Mouse (Mus musculus) MEL (cell line): ENCODE results near the gene Plekha8. TPM values are rescaled to one million over a fixed set of nuclear protein-coding genes. Genes with fewer than 3 reads are reported as not detected.

ENCODE experiments used
- DNase-seq: peaks from one replicate; pipeline ENCODE4 v3.0.0; 2011; ENCODE audit warnings: low read depth, low spot score
- H3K27ac ChIP-seq: 2 replicates; pipeline ENCODE4 v1.5.1; 2012; ENCODE audit warnings: low read depth, mild to moderate bottlenecking, control low read depth, low read length, moderate library complexity; ENCODE audit not compliant: control insufficient read depth
- H3K27me3 ChIP-seq, 2 experiments: fragments of 150-350 bp in 1 of 2; sonication (generic) in 1 of 2; 2 replicates each; pipeline ENCODE4 v1.6.1; 2012; ENCODE audit warnings: low read length in 2 of 2, mild to moderate bottlenecking in 2 of 2, improper control_type of control experiment in 1 of 2, moderate library complexity in 1 of 2; ENCODE audit not compliant: insufficient read depth in 2 of 2, control insufficient read depth in 1 of 2
- H3K36me3 ChIP-seq, 2 experiments: 2 replicates each; pipeline ENCODE4 v1.6.1; 2012 to 2014; ENCODE audit warnings: low read length in 2 of 2, improper control_type of control experiment in 1 of 2, inconsistent platforms in 1 of 2, mild to moderate bottlenecking in 1 of 2; ENCODE audit not compliant: insufficient read depth in 2 of 2, control insufficient read depth in 1 of 2
- H3K4me1 ChIP-seq, 2 experiments: fragments of 150-350 bp in 1 of 2; sonication (generic) in 1 of 2; 2 replicates each; pipeline ENCODE4 v1.6.1; 2012; ENCODE audit warnings: low read length in 2 of 2, improper control_type of control experiment in 1 of 2, mild to moderate bottlenecking in 1 of 2; ENCODE audit not compliant: insufficient read depth in 2 of 2, control insufficient read depth in 1 of 2
- H3K4me3 ChIP-seq, 2 experiments: fragments of 150-350 bp in 1 of 2; sonication (generic) in 1 of 2; 2 replicates each; pipeline ENCODE4 v1.5.1; 2012; ENCODE audit warnings: low read depth in 2 of 2, low read length in 2 of 2, mild to moderate bottlenecking in 2 of 2, moderate library complexity in 2 of 2, control low read depth in 1 of 2, improper control_type of control experiment in 1 of 2; ENCODE audit not compliant: control insufficient read depth in 1 of 2, insufficient read depth in 1 of 2
- H3K79me2 ChIP-seq: 2 replicates; pipeline ENCODE4 v1.6.1; 2012; ENCODE audit warnings: mild to moderate bottlenecking, low read length, moderate library complexity; ENCODE audit not compliant: control insufficient read depth, poor library complexity, insufficient read depth
- H3K9ac ChIP-seq: 2 replicates; pipeline ENCODE4 v1.6.1; 2012; ENCODE audit warnings: low read depth, mild to moderate bottlenecking, control low read depth, low read length, moderate library complexity; ENCODE audit not compliant: control insufficient read depth, poor library complexity, severe bottlenecking
- H3K9me3 ChIP-seq: fragments of 150-350 bp; sonication (generic); replicated peaks from 2 replicates; pipeline ENCODE4 v1.6.1; 2012; ENCODE audit warnings: mild to moderate bottlenecking, low read length, improper control_type of control experiment, moderate library complexity; ENCODE audit not compliant: insufficient read depth
- BHLHE40 ChIP-seq: IDR thresholded peaks from 2 replicates; pipeline ENCODE4 v1.6.1; 2012; ENCODE audit warnings: low read depth, mild to moderate bottlenecking, inconsistent platforms, low read length, improper control_type of control experiment, borderline replicate concordance
- CHD1 ChIP-seq: IDR thresholded peaks from 2 replicates; pipeline ENCODE4 v1.6.1; 2012; ENCODE audit warnings: low read depth, mild to moderate bottlenecking, inconsistent platforms, low read length, improper control_type of control experiment
- E2F4 ChIP-seq: IDR thresholded peaks from 2 replicates; pipeline ENCODE4 v1.6.1; 2011; ENCODE audit warnings: low read depth, low read length, improper control_type of control experiment, borderline replicate concordance
- ELF1 ChIP-seq: IDR thresholded peaks from 2 replicates; pipeline ENCODE4 v1.6.1; 2014; ENCODE audit warnings: low read depth, mild to moderate bottlenecking, inconsistent platforms, low read length, improper control_type of control experiment, moderate library complexity
- EP300 ChIP-seq, 2 experiments: IDR thresholded peaks; 2 replicates each; pipeline ENCODE4 v1.6.1; 2011; ENCODE audit warnings: improper control_type of control experiment in 2 of 2, low read length in 2 of 2, low read depth in 1 of 2, mild to moderate bottlenecking in 1 of 2
- ETS1 ChIP-seq: IDR thresholded peaks from 2 replicates; pipeline ENCODE4 v1.6.1; 2012; ENCODE audit warnings: low read depth, mild to moderate bottlenecking, inconsistent platforms, low read length, improper control_type of control experiment, moderate library complexity
- GABPA ChIP-seq: IDR thresholded peaks from 2 replicates; pipeline ENCODE4 v1.6.1; 2012; ENCODE audit warnings: low read depth, mild to moderate bottlenecking, inconsistent platforms, low read length, improper control_type of control experiment, moderate library complexity
- GATA1 ChIP-seq: IDR thresholded peaks from 2 replicates; pipeline ENCODE4 v1.6.1; 2011; ENCODE audit warnings: low read depth, low read length, improper control_type of control experiment
- MAFK ChIP-seq: IDR thresholded peaks from 2 replicates; pipeline ENCODE4 v1.6.1; 2011; ENCODE audit warnings: low read depth, mild to moderate bottlenecking, low read length, improper control_type of control experiment, borderline replicate concordance
- MEF2A ChIP-seq: IDR thresholded peaks from 2 replicates; pipeline ENCODE4 v1.6.1; 2014; ENCODE audit warnings: low read depth, mild to moderate bottlenecking, inconsistent platforms, low read length, improper control_type of control experiment; ENCODE audit not compliant: poor library complexity, insufficient replicate concordance, severe bottlenecking; ENCODE audit errors: extremely low read depth
- POLR2A ChIP-seq, 2 experiments: IDR thresholded peaks; 2 replicates each; pipeline ENCODE4 v1.6.1; 2011 to 2012; ENCODE audit warnings: low read length in 2 of 2, mild to moderate bottlenecking in 2 of 2, control low read depth in 1 of 2, improper control_type of control experiment in 1 of 2, low read depth in 1 of 2, moderate library complexity in 1 of 2; ENCODE audit not compliant: control insufficient read depth in 1 of 2, insufficient read depth in 1 of 2, poor library complexity in 1 of 2
- POLR2AphosphoS5 ChIP-seq: IDR thresholded peaks from 2 replicates; pipeline ENCODE4 v1.6.1; 2012; ENCODE audit warnings: low read depth, borderline replicate concordance, mild to moderate bottlenecking, inconsistent platforms, low read length, moderate library complexity, mixed read lengths
- RCOR1 ChIP-seq: IDR thresholded peaks from 2 replicates; pipeline ENCODE4 v1.6.1; 2012; ENCODE audit warnings: low read depth, mild to moderate bottlenecking, inconsistent platforms, low read length, improper control_type of control experiment
- TBP ChIP-seq: IDR thresholded peaks from 2 replicates; pipeline ENCODE4 v1.8.0; 2011; ENCODE audit warnings: low read depth, low read length, improper control_type of control experiment
- TCF12 ChIP-seq: IDR thresholded peaks from 2 replicates; pipeline ENCODE4 v1.6.1; 2014; ENCODE audit warnings: low read depth, mild to moderate bottlenecking, inconsistent platforms, low read length, improper control_type of control experiment, moderate library complexity
- ZMIZ1 ChIP-seq: IDR thresholded peaks from 2 replicates; pipeline ENCODE4 v1.6.1; 2012; ENCODE audit warnings: low read depth, mild to moderate bottlenecking, inconsistent platforms, low read length, improper control_type of control experiment, moderate library complexity
- polyA plus RNA-seq, 2 experiments: library from polyadenylated mRNA; stranded (reverse) in 1 of 2; unstranded in 1 of 2; fragments of >175 nt in 1 of 2; fragments of >200 nt in 1 of 2; gene quantifications; 2 replicates each; pipeline versions ENCODE4 v1.2.1 to v1.2.4; 2012; ENCODE audit warnings: low replicate concordance in 2 of 2, low read depth in 1 of 2; ENCODE audit not compliant: insufficient read length in 2 of 2, insufficient read depth in 1 of 2, missing spikeins in 1 of 2
- total RNA-seq: library from RNA; depleted of rRNA; stranded (reverse); fragments of 300-350 nt; gene quantifications from 2 replicates; pipeline ENCODE4 v1.2.3, GENCODE M21; 2012

Plekha8 gene
- total and polyA plus RNA-seq, 3 experiments, result 11.6 to 16.8 TPM; not detected in 1

DNA sequence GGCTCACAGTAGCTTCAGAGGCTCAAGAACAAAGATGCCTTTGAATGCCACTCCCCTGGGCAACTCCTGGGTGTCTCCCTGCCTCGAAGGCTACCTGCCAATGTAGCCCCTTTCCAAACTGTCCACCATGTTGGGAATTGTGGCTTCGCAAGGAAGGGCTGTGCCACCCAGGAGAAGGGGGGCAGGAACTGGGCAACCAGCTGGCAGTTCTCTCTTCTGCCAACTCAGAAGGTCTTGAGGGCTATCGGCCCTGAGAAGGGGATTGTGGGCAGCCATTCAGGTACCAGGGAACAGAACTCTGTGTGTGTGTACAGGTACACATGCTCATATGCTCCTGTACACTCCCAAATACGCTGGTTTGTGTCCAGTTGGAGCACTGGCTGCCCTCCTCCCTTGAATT, 89.2 kb downstream of the Plekha8 start:
- Histone ChIP-seq H3K27me3 (no peaks in the 10 kb centered on the region), H3K27ac (no peak overlapping the region)
- no peak for TF ChIP-seq E2F4
- TF ChIP-seq GABPA, result no peak
- no peak for TF ChIP-seq TBP
- TF ChIP-seq TCF12, result no peak
- no peak for TF ChIP-seq CHD1
- no peak for TF ChIP-seq ELF1
- TF ChIP-seq, all 39 proteins: peak for 0
- DNase-seq, result no peak
- peaks cover 0 to 12% of the 10 kb centered on the region in 2 experiments; a peak in 2 of 4 replicates for H3K36me3 ChIP-seq
- peaks cover 9 to 18% of the 10 kb centered on the region in 2 experiments for H3K4me1 ChIP-seq
- no peaks in the 10 kb centered on the region for H3K9me3 ChIP-seq
- H3K9ac ChIP-seq, result no peak overlapping the region
- no peak overlapping the region for H3K4me3 ChIP-seq
- H3K79me2 ChIP-seq, result no peaks in the 10 kb centered on the region

DNA sequence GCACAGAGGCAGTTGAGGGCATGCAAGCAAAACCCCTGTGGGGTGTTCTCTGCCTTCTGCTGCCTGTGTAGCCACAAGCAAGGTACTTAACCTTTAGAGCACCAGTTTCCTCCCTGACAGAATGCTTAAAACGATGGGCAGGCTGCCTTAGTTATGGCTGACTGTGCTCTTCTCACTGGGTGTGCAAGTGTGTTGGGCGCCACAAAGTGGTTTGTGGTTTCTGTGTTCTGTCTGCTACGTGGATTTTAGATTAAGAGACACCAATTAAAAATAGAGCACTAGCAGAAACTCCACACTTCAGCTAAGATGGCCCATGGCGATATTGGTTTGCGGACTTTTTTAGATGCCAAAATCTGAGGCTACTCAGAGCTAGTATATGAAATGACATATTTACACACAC, 90.2 kb downstream of the Plekha8 start:
- peaks cover 0 to 8% of the 10 kb centered on the region in 2 experiments; a peak in 2 of 4 replicates for H3K36me3 ChIP-seq
- H3K79me2 ChIP-seq, result no peaks in the 10 kb centered on the region
- peak overlapping the region in 1 of 2 experiments; percentile 24; a peak in 1 of 4 replicates for H3K4me3 ChIP-seq
- H3K9me3 ChIP-seq, result no peaks in the 10 kb centered on the region
- TF ChIP-seq ETS1 (peak; percentile 51; the same call in 1 of the 2 replicates), MAFK (0 out of 2 replicates have a peak, but pooled peaks have one; percentile 26), EP300 (IDR thresholded peaks at IDR 0.05; ENCODE audit: low read depth in 1 of 2, low read length in 2 of 2) (peak; percentile 46 to 47; a peak in 3 of 4 replicates), POLR2A (IDR thresholded peaks at IDR 0.05; ENCODE audit: control insufficient read depth in 1 of 2, insufficient read depth in 1 of 2, low read depth in 1 of 2, low read length in 2 of 2, poor library complexity in 1 of 2) (no peak), POLR2AphosphoS5 (no peak), GABPA (no peak), TCF12 (peak; percentile 59), BHLHE40 (peak; percentile 27; the same call in 1 of the 2 replicates), ZMIZ1 (no peak), RCOR1 (0 out of 2 replicates have a peak, but pooled peaks have one; percentile 55), GATA1 (peak; percentile 55; the same call in 1 of the 2 replicates), MEF2A (0 out of 2 replicates have a peak, but pooled peaks have one; percentile 64)
- TF ChIP-seq, all 39 proteins: peak for 8
- H3K9ac ChIP-seq, result no peak overlapping the region
- no peaks in the 10 kb centered on the region for H3K27me3 ChIP-seq
- H3K27ac ChIP-seq, result no peak overlapping the region
- peak; percentile 57 for DNase-seq
- H3K4me1 ChIP-seq, result peaks cover 5 to 14% of the 10 kb centered on the region in 2 experiments
